Mouse (Mus musculus): ENCODE data around the gene Nos1.
"Not testable (repeated sequence)": the region's sequence is repeated elsewhere in the genome, so short reads cannot be mapped to it uniquely, and the experiment has no call there.

Nos1 gene

GRCm38 (mm10) chr5:117839501-117839900, 58.7 kb downstream of the Nos1 start:
- DNase-seq (ENCODE audit: low read depth, low spot score): no peak

- DNase-seq (ENCODE audit: low read depth, low spot score): no peak
Measured at GRCm38 (mm10) chr5:117840203-117840602, 59.4 kb downstream of the Nos1 start.

GRCm38 (mm10) chr5:117840988-117841387, 60.2 kb downstream of the Nos1 start:
- DNase-seq (ENCODE audit: low read depth, low spot score): no peak

GRCm38 (mm10) chr5:117841651-117842347, 61.0 kb downstream of the Nos1 start:
- DNase-seq (ENCODE audit: low read depth, low spot score): no peak

GRCm38 (mm10) chr5:117842699-117843098, 61.9 kb downstream of the Nos1 start:
- DNase-seq (ENCODE audit: low read depth, low spot score): no peak

- DNase-seq (ENCODE audit: low read depth, low spot score): peak; percentile 13
Measured at GRCm38 (mm10) chr5:117844611-117845010, 63.8 kb downstream of the Nos1 start.

GRCm38 (mm10) chr5:117850474-117850873, 69.6 kb downstream of the Nos1 start:
- DNase-seq (ENCODE audit: low read depth, low spot score): no peak

GRCm38 (mm10) chr5:117853741-117854140, 72.9 kb downstream of the Nos1 start:
- no peak for DNase-seq (ENCODE audit: low read depth, low spot score)

GRCm38 (mm10) chr5:117864588-117865300, 83.9 kb downstream of the Nos1 start:
- no peak for DNase-seq (ENCODE audit: low read depth, low spot score)

GRCm38 (mm10) chr5:117865876-117866275, 85.0 kb downstream of the Nos1 start:
- no peak for DNase-seq (ENCODE audit: low read depth, low spot score)

GRCm38 (mm10) chr5:117871614-117872013, 90.8 kb downstream of the Nos1 start:
- no peak for DNase-seq (ENCODE audit: low read depth, low spot score)

- no peak for DNase-seq (ENCODE audit: low read depth, low spot score)
Measured at GRCm38 (mm10) chr5:117873807-117874206, 93.0 kb downstream of the Nos1 start.

- no peak for DNase-seq (ENCODE audit: low read depth, low spot score)
Measured at GRCm38 (mm10) chr5:117874236-117874635, 93.4 kb downstream of the Nos1 start.

- DNase-seq (ENCODE audit: low read depth, low spot score): no peak
Measured at GRCm38 (mm10) chr5:117879136-117879535, 98.3 kb downstream of the Nos1 start.

GRCm38 (mm10) chr5:117880916-117881555, 100.2 kb downstream of the Nos1 start:
- peak; percentile 70 for DNase-seq (ENCODE audit: low read depth, low spot score)

- not testable (repeated sequence) for DNase-seq (ENCODE audit: low read depth, low spot score)
Measured at GRCm38 (mm10) chr5:117882411-117882810, 101.6 kb downstream of the Nos1 start.

GRCm38 (mm10) chr5:117884991-117885390, 104.2 kb downstream of the Nos1 start:
- no peak for DNase-seq (ENCODE audit: low read depth, low spot score)

GRCm38 (mm10) chr5:117888126-117888525, 107.3 kb downstream of the Nos1 start:
- DNase-seq (ENCODE audit: low read depth, low spot score): peak; percentile 9

- DNase-seq (ENCODE audit: low read depth, low spot score): no peak
Measured at GRCm38 (mm10) chr5:117888946-117889345, 108.1 kb downstream of the Nos1 start.

GRCm38 (mm10) chr5:117889571-117889970, 108.7 kb downstream of the Nos1 start:
- DNase-seq (ENCODE audit: low read depth, low spot score): no peak

GRCm38 (mm10) chr5:117890871-117891270, 110.0 kb downstream of the Nos1 start:
- DNase-seq (ENCODE audit: low read depth, low spot score): no peak

GRCm38 (mm10) chr5:117891545-117891944, 110.7 kb downstream of the Nos1 start:
- DNase-seq (ENCODE audit: low read depth, low spot score): no peak

- no peak for DNase-seq (ENCODE audit: low read depth, low spot score)
Measured at GRCm38 (mm10) chr5:117894050-117894449, 113.2 kb downstream of the Nos1 start.

Data from 3T3-L1 (cell line).